Mouse (Mus musculus) ES-E14 (cell line): ENCODE data around the gene Tmem178. TPM values are rescaled to one million over a fixed set of nuclear protein-coding genes. Genes with fewer than 3 reads are reported as not detected.

Experiments used
- DNase-seq: peaks from one replicate; pipeline ENCODE4 v3.0.0-alpha.2; 2013; ENCODE audit warnings: low read depth, low spot score
- H3K27ac ChIP-seq: 2 replicates; pipeline ENCODE4 v1.5.1; 2012; ENCODE audit warnings: low read depth, mild to moderate bottlenecking, low read length, moderate library complexity, mixed read lengths; ENCODE audit not compliant: poor library complexity, insufficient read depth, severe bottlenecking
- H3K36me3 ChIP-seq: 2 replicates; pipeline ENCODE4 v1.6.1; 2012; ENCODE audit warnings: mild to moderate bottlenecking, low read length, moderate library complexity, mixed read lengths; ENCODE audit not compliant: control insufficient read depth, poor library complexity, insufficient read depth, severe bottlenecking
- H3K4me1 ChIP-seq, 2 experiments: fragments of 150-350 bp in 1 of 2; sonication (generic) in 1 of 2; 2 replicates each; pipeline ENCODE4 v1.6.1; 2012; ENCODE audit warnings: low read length in 2 of 2, mild to moderate bottlenecking in 1 of 2, mixed read lengths in 1 of 2; ENCODE audit not compliant: control insufficient read depth in 2 of 2, insufficient read depth in 2 of 2, poor library complexity in 1 of 2
- H3K4me3 ChIP-seq, 2 experiments: fragments of 150-350 bp in 1 of 2; sonication (generic) in 1 of 2; 2 replicates each; pipeline ENCODE4 v1.5.1; 2012; ENCODE audit warnings: low read length in 2 of 2, low read depth in 1 of 2, mild to moderate bottlenecking in 1 of 2, mixed read lengths in 1 of 2; ENCODE audit not compliant: insufficient read depth in 1 of 2, poor library complexity in 1 of 2, severe bottlenecking in 1 of 2
- H3K9ac ChIP-seq: 2 replicates; pipeline ENCODE4 v1.6.1; 2012; ENCODE audit warnings: low read depth, mild to moderate bottlenecking, low read length, mixed read lengths; ENCODE audit not compliant: poor library complexity, insufficient read depth, severe bottlenecking
- H3K9me3 ChIP-seq: fragments of 150-350 bp; sonication (generic); 2 replicates; pipeline ENCODE4 v1.6.1; 2012; ENCODE audit warnings: low read depth, mild to moderate bottlenecking, low read length; ENCODE audit not compliant: control insufficient read depth, insufficient read depth
- CHD2 ChIP-seq: IDR thresholded peaks from 2 replicates; pipeline ENCODE4 v1.6.1; 2014; ENCODE audit warnings: mild to moderate bottlenecking, low read depth, low read length, inconsistent platforms
- HCFC1 ChIP-seq: IDR thresholded peaks from 2 replicates; pipeline ENCODE4 v1.6.1; 2012; ENCODE audit warnings: low read length, inconsistent platforms, borderline replicate concordance; ENCODE audit not compliant: insufficient read depth
- MAFK ChIP-seq: IDR thresholded peaks from 2 replicates; pipeline ENCODE4 v1.6.1; 2014; ENCODE audit warnings: mild to moderate bottlenecking, low read depth, low read length, inconsistent platforms; ENCODE audit not compliant: insufficient read depth
- ZC3H11A ChIP-seq: IDR thresholded peaks from 2 replicates; pipeline ENCODE4 v1.6.1; 2012; ENCODE audit warnings: low read depth, mild to moderate bottlenecking, inconsistent platforms, low read length, borderline replicate concordance
- ZNF384 ChIP-seq: IDR thresholded peaks from 2 replicates; pipeline ENCODE4 v1.6.1; 2012; ENCODE audit warnings: low read depth, low read length, inconsistent platforms
- in situ Hi-C, 2 experiments: fragments of 600-800 bp; cut with MboI; formaldehyde crosslinking; loops; one replicate each; pipeline ENCODE4 v1.15.1; 2025; ENCODE audit warnings: low sequenced_read_pairs in 2 of 2, inconsistent platforms in 1 of 2; ENCODE audit not compliant: unreplicated experiment in 2 of 2
- total RNA-seq: library from RNA; depleted of rRNA; stranded (reverse); fragments of 300-350 nt; gene quantifications from 2 replicates; pipeline ENCODE4 v1.2.3, GENCODE M21; 2012

Tmem178 gene
- total RNA-seq, 1 experiment = 0.40 TPM

DNA sequence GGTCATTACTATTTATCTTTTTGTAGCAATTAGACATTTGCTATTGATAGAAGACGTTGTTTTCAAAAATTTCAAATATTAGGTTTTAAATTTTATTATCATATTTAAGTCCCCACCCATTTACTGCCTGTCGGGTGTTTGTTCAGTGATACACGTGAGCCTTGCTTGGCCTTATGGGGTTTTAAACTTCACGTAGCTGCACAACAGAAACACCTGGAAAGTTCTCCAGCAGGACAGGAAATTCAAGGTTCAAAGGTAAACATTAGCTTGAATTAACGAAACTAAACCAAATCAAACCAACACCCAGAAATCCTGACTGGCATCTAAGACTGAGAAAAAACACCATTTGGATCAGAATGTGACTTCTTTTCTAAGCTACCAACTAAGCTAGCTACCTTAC lies 57.7 kb downstream of the Tmem178 start:
- in situ Hi-C loops = no loop called here
- DNase-seq = no peak
- Histone ChIP-seq H3K4me3 (no peak overlapping the region), H3K9me3 (no peaks in the 10 kb centered on the region), H3K4me1 (no peaks in the 10 kb centered on the region), H3K9ac (no peak overlapping the region), H3K27ac (no peak overlapping the region), H3K36me3 (no peaks in the 10 kb centered on the region)
- TF ChIP-seq HCFC1 = no peak
- TF ChIP-seq MAFK = no peak
- no peak for TF ChIP-seq CHD2
- no peak for TF ChIP-seq ZNF384
- no peak for TF ChIP-seq ZC3H11A

DNA sequence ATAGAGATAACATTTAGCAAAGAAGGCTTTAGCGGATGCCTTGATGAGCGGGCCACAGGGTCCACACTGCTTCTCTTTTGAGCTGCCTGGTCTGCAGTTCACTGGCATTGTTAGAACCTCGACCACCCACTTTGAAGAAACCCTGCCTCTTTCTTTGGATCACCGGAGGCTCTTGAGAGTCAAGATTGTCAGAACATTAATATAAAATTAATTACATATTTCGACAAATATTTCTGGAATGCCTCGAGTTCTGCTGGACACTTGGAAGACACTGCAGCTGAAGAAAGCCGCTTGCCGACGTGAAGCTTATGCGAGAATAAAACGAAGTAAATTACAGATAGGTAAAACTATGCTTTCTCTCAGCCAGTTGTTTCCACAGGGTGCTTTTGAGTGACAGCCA lies 60.0 kb downstream of the Tmem178 start:
- Histone ChIP-seq H3K9me3 (no peaks in the 10 kb centered on the region), H3K4me3 (no peak overlapping the region), H3K27ac (no peak overlapping the region), H3K9ac (no peak overlapping the region), H3K36me3 (no peaks in the 10 kb centered on the region), H3K4me1 (no peaks in the 10 kb centered on the region)
- in situ Hi-C loops = no loop called here
- TF ChIP-seq HCFC1 (no peak), MAFK (no peak), ZNF384 (no peak), ZC3H11A (no peak), CHD2 (no peak)
- no peak for DNase-seq

DNA sequence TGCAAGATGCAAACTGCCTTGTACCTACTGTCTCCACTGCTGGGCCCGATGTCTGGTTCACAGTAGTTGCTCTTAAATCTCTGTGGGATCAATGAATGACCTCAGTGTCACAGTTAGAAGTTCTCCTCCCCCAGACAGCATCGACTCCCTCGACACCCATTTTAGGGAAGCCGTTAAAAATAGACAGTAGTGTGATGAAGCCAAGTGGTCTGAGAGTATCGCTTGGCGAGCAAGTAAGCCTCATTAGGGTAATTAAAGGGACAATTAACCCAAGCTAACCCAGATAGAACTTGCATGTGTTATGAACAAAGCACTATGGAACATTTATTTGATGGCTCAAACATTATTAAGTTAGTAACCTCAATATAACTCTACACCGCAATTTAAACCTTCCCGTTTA lies 60.9 kb downstream of the Tmem178 start:
- TF ChIP-seq CHD2 (no peak), ZC3H11A (no peak), HCFC1 (no peak), MAFK (no peak), ZNF384 (no peak)
- H3K4me1 ChIP-seq = no peaks in the 10 kb centered on the region
- no peaks in the 10 kb centered on the region for H3K36me3 ChIP-seq
- H3K4me3 ChIP-seq = no peak overlapping the region
- H3K9me3 ChIP-seq = no peaks in the 10 kb centered on the region
- in situ Hi-C loops = no loop called here
- H3K27ac ChIP-seq = no peak overlapping the region
- H3K9ac ChIP-seq = no peak overlapping the region
- no peak for DNase-seq

DNA sequence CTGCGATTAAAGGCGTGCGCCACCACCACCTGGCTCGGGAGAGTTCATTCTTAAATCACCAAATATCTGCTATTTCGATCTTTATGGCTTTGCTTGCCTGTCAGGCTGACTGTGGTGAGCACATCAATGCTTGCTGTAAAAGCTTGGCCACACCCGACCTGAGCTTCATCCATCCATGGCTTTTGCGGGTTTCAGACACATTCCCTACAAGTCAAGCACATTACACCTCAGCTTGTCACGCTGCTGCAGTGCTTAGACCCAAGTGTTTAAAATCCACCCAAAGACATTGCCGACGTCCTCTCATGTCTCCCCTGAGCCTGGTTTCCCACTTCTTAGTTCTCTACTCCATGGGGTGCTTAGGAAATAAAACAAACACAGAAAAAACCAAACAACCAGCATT lies 64.7 kb downstream of the Tmem178 start:
- TF ChIP-seq ZC3H11A = no peak
- no peak for TF ChIP-seq MAFK
- TF ChIP-seq ZNF384 = no peak
- TF ChIP-seq CHD2 = no peak
- no peak for TF ChIP-seq HCFC1
- in situ Hi-C loops = no loop called here
- DNase-seq = no peak
- H3K9ac ChIP-seq = no peak overlapping the region
- H3K36me3 ChIP-seq = no peaks in the 10 kb centered on the region
- no peaks in the 10 kb centered on the region for H3K9me3 ChIP-seq
- no peaks in the 10 kb centered on the region for H3K4me1 ChIP-seq
- H3K4me3 ChIP-seq = no peak overlapping the region
- H3K27ac ChIP-seq = no peak overlapping the region

DNA sequence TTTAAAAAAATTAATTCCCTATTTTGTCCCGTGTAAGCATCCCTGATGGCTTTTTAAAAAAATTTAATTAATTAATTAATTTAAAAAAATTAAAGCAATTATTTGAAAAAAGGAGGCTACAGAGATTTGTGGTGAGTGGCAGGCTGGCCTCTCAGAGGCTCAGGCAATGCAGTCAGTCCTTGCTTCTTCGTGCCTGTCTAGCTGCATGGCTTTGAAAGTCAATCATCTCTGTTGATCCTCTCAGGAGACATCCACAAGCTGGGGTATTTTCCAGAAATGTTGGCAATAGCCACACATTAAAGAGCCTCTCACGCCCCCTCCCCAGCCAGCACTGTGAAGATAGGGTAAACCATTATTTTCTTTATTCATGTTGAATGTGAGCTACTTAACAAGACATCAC lies 65.8 kb downstream of the Tmem178 start:
- TF ChIP-seq MAFK (no peak), ZNF384 (no peak)
- H3K27ac ChIP-seq = no peak overlapping the region
- no peaks in the 10 kb centered on the region for H3K36me3 ChIP-seq
- H3K9me3 ChIP-seq = no peaks in the 10 kb centered on the region
- H3K4me3 ChIP-seq = no peak overlapping the region
- no peak overlapping the region for H3K9ac ChIP-seq
- in situ Hi-C loops = no loop called here
- H3K4me1 ChIP-seq = no peaks in the 10 kb centered on the region
- no peak for DNase-seq
